Mouse (Mus musculus): ENCODE measurements around the gene Clec16a. TPM values are rescaled to one million over a fixed set of nuclear protein-coding genes. Genes with fewer than 3 reads are reported as not detected.

Gene Clec16a
- total and polyA plus RNA-seq, 3 experiments = 20.0 to 24.2 (median 20.5) TPM

DNA sequence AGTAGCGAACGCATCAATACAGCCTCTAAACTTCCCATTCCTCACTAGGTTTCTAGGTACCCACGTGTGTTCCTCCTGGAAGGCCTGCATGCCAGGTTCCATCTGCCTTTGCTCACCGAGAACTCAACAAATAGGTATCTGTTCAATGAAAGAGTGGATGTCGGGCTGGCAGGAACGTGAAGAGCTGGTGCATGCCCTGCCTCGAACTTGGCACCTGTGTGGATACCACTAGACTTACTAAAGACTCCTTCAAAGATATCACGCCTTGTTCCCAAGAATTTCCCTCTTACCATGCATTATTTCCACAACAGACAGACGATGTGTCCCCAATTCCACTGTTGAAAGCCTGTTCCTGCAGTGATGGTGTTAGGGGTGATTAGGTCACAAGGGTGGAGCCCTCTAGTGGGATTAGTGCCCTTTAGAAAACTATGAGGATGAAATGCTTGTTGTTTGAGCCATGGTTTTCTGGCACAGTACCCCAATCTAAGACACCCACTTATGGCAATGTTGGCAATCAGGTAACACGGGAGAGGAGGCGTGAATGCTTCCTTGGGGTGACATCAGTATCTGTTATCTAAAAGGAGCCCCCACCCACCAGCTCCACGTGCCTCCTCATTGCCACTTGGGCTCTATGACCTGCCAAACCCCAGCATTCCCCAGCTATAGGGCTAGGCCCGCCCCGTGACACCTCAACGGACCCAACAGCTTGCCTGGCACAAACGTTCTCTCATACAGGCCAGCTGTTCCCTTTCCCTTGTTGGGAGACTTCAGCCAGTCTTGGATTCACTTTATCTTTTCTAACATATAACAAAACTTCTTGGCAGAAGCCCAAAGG, 4.2 kb upstream of the Clec16a start:
- Histone ChIP-seq H3K9me3 (replicated peaks; ENCODE audit: low read length) (no peaks in the 10 kb centered on the region), H3K4me1 (ENCODE audit: control insufficient read depth in 1 of 2, insufficient read depth in 2 of 2) (peaks cover 12 to 61% of the 10 kb centered on the region in 2 experiments), H3K27ac (ENCODE audit: insufficient read depth, low read depth) (no peak overlapping the region), H3K79me2 (replicated peaks; ENCODE audit: control insufficient read depth, extremely low read depth, insufficient read depth, poor library complexity, severe bottlenecking) (peaks cover 5% of the 10 kb centered on the region; the same call in 1 of the 2 replicates), H3K36me3 (replicated peaks in 1 of 2; ENCODE audit: control insufficient read depth in 1 of 2, insufficient read depth in 1 of 2, low read length in 1 of 2) (peaks cover 0 to 37% of the 10 kb centered on the region in 2 experiments), H3K9ac (ENCODE audit: insufficient read depth, low read depth) (peak overlapping the region; percentile 18), H3K4me2 (ENCODE audit: insufficient read depth, low read depth, poor library complexity, severe bottlenecking) (peak overlapping the region; percentile 75), H3K27me3 (replicated peaks) (peaks cover 2% of the 10 kb centered on the region), H3K4me3 (replicated peaks in 1 of 3; ENCODE audit: low read depth in 2 of 3, low read length in 2 of 3, poor library complexity in 1 of 3) (peak overlapping the region; percentile 66 to 82 (median 76))
- dilution Hi-C loops (cut with MboI; ENCODE audit: extremely low pct_ligation_motif_present, extremely low pct_unique_long_range_greater_than_20kb, low sequenced_read_pairs) (no loop called here), in situ Hi-C loops (cut with MboI; ENCODE audit: low pct_ligation_motif_present, low pct_unique_long_range_greater_than_20kb, low sequenced_read_pairs) (loop anchor here (25.0 kb wide), 1 partner anchor 454 kb away; no protein-coding TSS in a partner anchor)
- DNase-seq (ENCODE audit: extremely low read depth) = no peak
- peak in 1 of 2 experiments; percentile 59; a peak in 2 of 4 replicates for TF ChIP-seq CTCF (conservative IDR thresholded peaks at IDR 0.05 in 1 of 2, IDR thresholded peaks at IDR 0.05 in 1 of 2; ENCODE audit: low read depth in 2 of 2, low read length in 2 of 2)
- peak; percentile 21 for TF ChIP-seq RAD21 (IDR thresholded peaks at IDR 0.05; ENCODE audit: low read depth, low read length)
- TF ChIP-seq POLR2A (IDR thresholded peaks at IDR 0.05; ENCODE audit: low read depth, low read length) = no peak
- TF ChIP-seq SMC3 (IDR thresholded peaks at IDR 0.05; ENCODE audit: low read depth, low read length) = peak; percentile 49

DNA sequence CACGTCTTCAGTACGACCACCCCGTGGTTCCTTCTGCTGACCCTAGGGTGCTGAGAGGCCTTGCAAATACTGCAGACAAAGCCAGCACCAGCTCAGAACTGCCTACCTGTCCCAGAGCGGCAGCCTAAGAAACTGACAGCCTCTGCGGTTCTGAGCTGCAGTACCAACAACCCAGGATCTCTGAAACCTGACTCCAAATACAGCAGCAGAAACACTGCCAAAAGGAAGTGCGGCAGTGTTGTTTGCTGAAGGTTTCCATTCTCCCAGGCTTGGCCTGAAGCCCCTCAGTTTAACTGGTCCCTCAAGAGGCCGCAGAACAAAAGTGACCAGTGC, 3.6 kb upstream of the Clec16a start:
- Histone ChIP-seq H3K9me3 (replicated peaks; ENCODE audit: low read length) (no peaks in the 10 kb centered on the region), H3K9ac (ENCODE audit: insufficient read depth, low read depth) (peak overlapping the region; percentile 73), H3K4me1 (ENCODE audit: control insufficient read depth in 1 of 2, insufficient read depth in 2 of 2) (peaks cover 16 to 62% of the 10 kb centered on the region in 2 experiments), H3K36me3 (replicated peaks in 1 of 2; ENCODE audit: control insufficient read depth in 1 of 2, insufficient read depth in 1 of 2, low read length in 1 of 2) (peaks cover 0 to 34% of the 10 kb centered on the region in 2 experiments), H3K4me2 (ENCODE audit: insufficient read depth, low read depth, poor library complexity, severe bottlenecking) (peak overlapping the region; percentile 75), H3K79me2 (replicated peaks; ENCODE audit: control insufficient read depth, extremely low read depth, insufficient read depth, poor library complexity, severe bottlenecking) (peaks cover 10% of the 10 kb centered on the region), H3K4me3 (replicated peaks in 1 of 3; ENCODE audit: low read depth in 2 of 3, low read length in 2 of 3, poor library complexity in 1 of 3) (peak overlapping the region; percentile 66 to 82 (median 76)), H3K27ac (ENCODE audit: insufficient read depth, low read depth) (no peak overlapping the region), H3K27me3 (replicated peaks) (peaks cover 2% of the 10 kb centered on the region)
- in situ Hi-C loops (cut with MboI; ENCODE audit: low pct_ligation_motif_present, low pct_unique_long_range_greater_than_20kb, low sequenced_read_pairs) (loop anchor here (25.0 kb wide), 1 partner anchor 454 kb away; no protein-coding TSS in a partner anchor), dilution Hi-C loops (cut with MboI; ENCODE audit: extremely low pct_ligation_motif_present, extremely low pct_unique_long_range_greater_than_20kb, low sequenced_read_pairs) (no loop called here)
- no peak for TF ChIP-seq BHLHE40 (IDR thresholded peaks at IDR 0.05; ENCODE audit: low read depth, low read length)
- TF ChIP-seq ZNF384 (IDR thresholded peaks at IDR 0.05; ENCODE audit: low read depth, low read length) = no peak
- no peak for TF ChIP-seq MEF2A (IDR thresholded peaks at IDR 0.05; ENCODE audit: borderline replicate concordance, low read depth, low read length)
- TF ChIP-seq MAFK (IDR thresholded peaks at IDR 0.05; ENCODE audit: insufficient replicate concordance, low read length) = no peak
- TF ChIP-seq NRF1 (IDR thresholded peaks at IDR 0.05; ENCODE audit: low read depth, low read length) = no peak
- no peak for TF ChIP-seq TCF12 (IDR thresholded peaks at IDR 0.05; ENCODE audit: low read depth, low read length)
- no peak for TF ChIP-seq PAX5 (IDR thresholded peaks at IDR 0.05; ENCODE audit: low read length)
- no peak for TF ChIP-seq ZKSCAN1 (IDR thresholded peaks at IDR 0.05; ENCODE audit: borderline replicate concordance, low read depth, low read length)
- TF ChIP-seq CHD2 (IDR thresholded peaks at IDR 0.05; ENCODE audit: low read length) = no peak
- no peak for TF ChIP-seq KAT2A (IDR thresholded peaks at IDR 0.05; ENCODE audit: insufficient replicate concordance, low read length)
- 0 out of 2 replicates have a peak, but pooled peaks have one; percentile 62 for TF ChIP-seq TBP (conservative IDR thresholded peaks at IDR 0.05; ENCODE audit: low read depth, low read length)
- no peak for TF ChIP-seq MAZ (IDR thresholded peaks at IDR 0.05; ENCODE audit: low read depth, low read length)
- 0 out of 2 replicates have a peak, but pooled peaks have one; percentile 11 for TF ChIP-seq SIN3A (IDR thresholded peaks at IDR 0.05; ENCODE audit: low read length)
- TF ChIP-seq POLR2A (IDR thresholded peaks at IDR 0.05; ENCODE audit: low read depth, low read length) = no peak
- no peak for TF ChIP-seq POLR2AphosphoS2 (IDR thresholded peaks at IDR 0.05; ENCODE audit: low read depth, low read length)
- TF ChIP-seq JUND (conservative IDR thresholded peaks at IDR 0.05; ENCODE audit: low read depth, low read length) = no peak
- TF ChIP-seq CTCF (conservative IDR thresholded peaks at IDR 0.05 in 1 of 2, IDR thresholded peaks at IDR 0.05 in 1 of 2; ENCODE audit: low read depth in 2 of 2, low read length in 2 of 2) = no peak
- no peak for DNase-seq (ENCODE audit: extremely low read depth)
